Mouse (Mus musculus) kidney, postnatal 0 days (tissue): ENCODE results near the gene Olfr136. TPM values are rescaled to one million over a fixed set of nuclear protein-coding genes. Genes with fewer than 3 reads are reported as not detected.

ENCODE experiments used
- ATAC-seq: fragments of 200-750 bp; cut with Nextera tagmentation; replicated peaks from 2 replicates; pipeline ENCODE4 v1.8.0; 2017; ENCODE audit warnings: low read depth, moderate number of reproducible peaks, moderate TSS enrichment, moderate library complexity; ENCODE audit not compliant: low FRiP score
- DNase-seq: peaks from one replicate; pipeline ENCODE4 v3.0.0-alpha.2; 2016; ENCODE audit warnings: low spot score
- H3K27ac ChIP-seq: fragments of 300-500 bp; sonication (generic); 2 replicates; pipeline ENCODE4 v1.5.1; 2014; ENCODE audit warnings: mild to moderate bottlenecking
- H3K27me3 ChIP-seq: fragments of 300-500 bp; sonication (generic); 2 replicates; pipeline ENCODE4 v1.6.1; 2014; ENCODE audit warnings: low read length, mixed read lengths; ENCODE audit not compliant: insufficient read depth
- H3K36me3 ChIP-seq: fragments of 300-500 bp; sonication (generic); 2 replicates; pipeline ENCODE4 v1.6.1; 2014; ENCODE audit warnings: low read length, mixed read lengths; ENCODE audit not compliant: insufficient read depth
- H3K4me1 ChIP-seq: fragments of 300-500 bp; sonication (generic); replicated peaks from 2 replicates; pipeline ENCODE4 v1.6.1; 2014; ENCODE audit warnings: antibody characterized with exemption, low read length, mixed read lengths; ENCODE audit not compliant: insufficient read depth
- H3K4me2 ChIP-seq: fragments of 300-500 bp; sonication (generic); 2 replicates; pipeline ENCODE4 v1.6.1; 2014; ENCODE audit warnings: mild to moderate bottlenecking, low read length, moderate library complexity, mixed read lengths
- H3K4me3 ChIP-seq: fragments of 300-500 bp; sonication (generic); replicated peaks from 2 replicates; pipeline ENCODE4 v1.5.1; 2014; ENCODE audit warnings: low read depth, low read length
- H3K9ac ChIP-seq: fragments of 300-500 bp; sonication (generic); 2 replicates; pipeline ENCODE4 v1.6.1; 2014; ENCODE audit warnings: low read depth, low read length
- H3K9me3 ChIP-seq: fragments of 300-500 bp; sonication (generic); replicated peaks from 2 replicates; pipeline ENCODE4 v1.6.1; 2016; ENCODE audit warnings: low read length, inconsistent platforms, mixed read lengths
- CTCF ChIP-seq: IDR thresholded peaks from 2 replicates; pipeline ENCODE4 v1.5.1; 2016; ENCODE audit warnings: antibody characterized with exemption, low read depth, mild to moderate bottlenecking, moderate library complexity
- polyA plus RNA-seq: library from polyadenylated mRNA; unstranded; fragments of >200 nt; fragmentation: Nextera tagmentation; extraction: Ambion mirVana; gene quantifications from 2 replicates; pipeline ENCODE4 v1.2.1, GENCODE M21; 2015

The Olfr136 gene
- polyA plus RNA-seq, result not detected in 2 replicates

DNA sequence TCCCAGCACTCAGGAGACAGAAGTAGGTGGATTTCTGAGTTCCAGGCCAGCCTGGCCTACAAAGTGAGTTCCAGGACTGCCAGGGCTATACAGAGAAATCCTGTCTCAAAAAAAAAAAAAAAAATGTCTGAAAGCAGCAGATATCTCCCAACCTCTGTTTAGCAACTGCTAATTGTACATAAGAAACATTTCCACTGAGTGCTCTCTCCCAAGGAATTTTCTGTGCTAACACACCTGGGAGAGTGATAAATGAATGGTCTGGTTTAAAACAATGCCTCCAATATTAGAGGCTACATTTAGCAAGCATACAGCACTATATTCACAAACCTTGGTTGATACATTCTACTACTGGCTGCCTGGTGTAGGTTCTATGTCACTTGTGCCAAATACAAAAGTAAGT lies at the start of gene Olfr136:
Gene Olfr136, plus strand, starts transcription at position 301 of the 400 bp plus-strand sequence.
- no peak for TF ChIP-seq CTCF
- no peak within 1 kb of the TSS for H3K27ac ChIP-seq
- H3K27me3 ChIP-seq, result no peaks in the 10 kb centered on the region
- DNase-seq, result no peak
- no peaks in the 10 kb centered on the region for H3K36me3 ChIP-seq
- H3K4me2 ChIP-seq, result no peak within 1 kb of the TSS
- no peaks in the 10 kb centered on the region for H3K9me3 ChIP-seq
- no peak within 1 kb of the TSS for H3K9ac ChIP-seq
- no peaks in the 10 kb centered on the region for H3K4me1 ChIP-seq
- ATAC-seq, result no peak
- no peak within 1 kb of the TSS for H3K4me3 ChIP-seq

DNA sequence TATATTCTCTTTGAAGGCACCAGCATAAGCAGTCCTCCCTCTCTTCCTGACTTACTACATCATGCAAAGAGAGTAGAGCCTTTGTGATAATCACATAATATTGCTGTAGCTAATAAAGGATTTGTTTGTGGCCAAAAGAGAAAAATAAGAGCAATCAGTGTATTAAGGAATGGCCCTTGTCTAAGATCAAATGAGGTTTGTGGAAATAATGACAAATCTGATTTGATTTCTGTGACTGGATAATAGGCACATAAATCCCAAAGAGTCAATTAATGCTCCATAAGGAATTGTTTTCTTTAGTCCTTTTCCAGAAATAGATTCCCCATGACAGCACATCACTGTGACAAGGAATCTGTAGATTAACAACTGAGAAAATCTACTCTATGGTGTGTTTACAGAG lies 22.2 kb upstream of the Olfr136 start, which contains the start of gene Olfr137:
Gene Olfr137, minus strand, starts transcription at position 101 of the 400 bp plus-strand sequence.
- no peaks in the 10 kb centered on the region for H3K9me3 ChIP-seq
- H3K36me3 ChIP-seq, result no peaks in the 10 kb centered on the region
- H3K4me3 ChIP-seq, result no peak within 1 kb of the TSS
- no peak within 1 kb of the TSS for H3K9ac ChIP-seq
- ATAC-seq (no peak), DNase-seq (no peak)
- H3K4me2 ChIP-seq, result no peak within 1 kb of the TSS
- no peaks in the 10 kb centered on the region for H3K4me1 ChIP-seq
- H3K27me3 ChIP-seq, result no peaks in the 10 kb centered on the region
- TF ChIP-seq CTCF, result no peak
- H3K27ac ChIP-seq, result no peak within 1 kb of the TSS

Other genes with a start within 250 kb of the Olfr136 start
- not detected in 2 replicates for gene Olfr131, start 241.1 kb upstream of the Olfr136 start, polyA plus RNA-seq
- gene Olfr132, start 195.3 kb upstream of the Olfr136 start, polyA plus RNA-seq, result not detected in 2 replicates
- not detected in 2 replicates for gene Olfr133, start 184.6 kb upstream of the Olfr136 start, polyA plus RNA-seq
- not detected in 2 replicates for gene Olfr134, start 158.4 kb upstream of the Olfr136 start, polyA plus RNA-seq
- not detected in 2 replicates for gene Olfr135, start 125.5 kb upstream of the Olfr136 start, polyA plus RNA-seq
- not detected in 2 replicates for gene Olfr138, start 68.8 kb upstream of the Olfr136 start, polyA plus RNA-seq
- gene Olfr137, start 22.3 kb upstream of the Olfr136 start, polyA plus RNA-seq, result not detected in 2 replicates
- gene Esp36, start 90.4 kb downstream of the Olfr136 start, polyA plus RNA-seq, result not detected in 2 replicates
- not detected in 2 replicates for gene Esp34, start 224.4 kb downstream of the Olfr136 start, polyA plus RNA-seq